Mouse (Mus musculus) lung, postnatal 0 days (tissue): ENCODE results near the gene Vgll2.

Experiments used
- CTCF ChIP-seq: IDR thresholded peaks from 2 replicates; pipeline ENCODE4 v1.5.1; 2016; ENCODE audit warnings: antibody characterized with exemption, mild to moderate bottlenecking
- EP300 ChIP-seq: IDR thresholded peaks from 2 replicates; pipeline ENCODE4 v1.6.1; 2016; ENCODE audit warnings: antibody characterized with exemption, mild to moderate bottlenecking, control low read depth

DNA sequence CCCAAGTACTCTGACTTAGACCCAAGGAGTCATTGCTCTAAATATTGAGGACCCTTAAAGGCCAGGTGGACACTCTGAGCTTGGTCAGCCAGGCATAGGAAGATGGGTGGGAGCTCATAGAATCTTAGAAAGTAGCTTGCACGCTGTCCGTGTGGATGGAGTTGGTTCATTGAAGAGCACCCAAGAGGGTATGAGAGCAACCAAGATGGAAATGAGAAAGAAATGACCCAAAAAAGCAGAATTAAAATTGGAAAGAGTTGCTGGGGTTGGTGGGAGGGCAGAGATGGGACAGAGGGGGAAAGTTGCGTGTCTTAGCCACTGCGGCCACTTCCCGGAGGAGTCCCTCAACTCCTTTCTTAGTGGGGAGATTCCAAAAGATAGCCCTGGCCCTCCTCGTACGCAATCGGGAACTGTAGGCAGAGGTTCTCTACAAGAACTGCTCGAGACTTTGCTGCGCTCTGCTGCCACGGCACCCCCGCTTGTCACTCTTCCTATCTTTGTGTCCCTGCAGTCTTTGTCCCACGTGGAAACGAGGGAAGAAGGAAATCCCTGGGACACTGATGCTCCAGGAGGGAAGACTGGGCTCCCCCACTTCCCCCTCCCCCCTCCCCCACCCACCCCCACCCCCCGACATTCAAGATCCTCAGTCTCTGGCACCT lies 437 bp upstream of the Vgll2 start:
- TF ChIP-seq CTCF: no peak
- TF ChIP-seq EP300: no peak
